Mouse (Mus musculus) MEL (cell line): Measurements from ENCODE around the gene Slf1. TPM values are rescaled to one million over a fixed set of nuclear protein-coding genes. Genes with fewer than 3 reads are reported as not detected.

Experiments
- DNase-seq: peaks from one replicate; pipeline ENCODE4 v3.0.0; 2011; ENCODE audit warnings: low read depth, low spot score
- H3K27ac ChIP-seq: 2 replicates; pipeline ENCODE4 v1.5.1; 2012; ENCODE audit warnings: low read depth, mild to moderate bottlenecking, control low read depth, low read length, moderate library complexity; ENCODE audit not compliant: control insufficient read depth
- H3K27me3 ChIP-seq, 2 experiments: fragments of 150-350 bp in 1 of 2; sonication (generic) in 1 of 2; 2 replicates each; pipeline ENCODE4 v1.6.1; 2012; ENCODE audit warnings: low read length in 2 of 2, mild to moderate bottlenecking in 2 of 2, improper control_type of control experiment in 1 of 2, moderate library complexity in 1 of 2; ENCODE audit not compliant: insufficient read depth in 2 of 2, control insufficient read depth in 1 of 2
- H3K36me3 ChIP-seq, 2 experiments: 2 replicates each; pipeline ENCODE4 v1.6.1; 2012 to 2014; ENCODE audit warnings: low read length in 2 of 2, improper control_type of control experiment in 1 of 2, inconsistent platforms in 1 of 2, mild to moderate bottlenecking in 1 of 2; ENCODE audit not compliant: insufficient read depth in 2 of 2, control insufficient read depth in 1 of 2
- H3K4me1 ChIP-seq, 2 experiments: fragments of 150-350 bp in 1 of 2; sonication (generic) in 1 of 2; 2 replicates each; pipeline ENCODE4 v1.6.1; 2012; ENCODE audit warnings: low read length in 2 of 2, improper control_type of control experiment in 1 of 2, mild to moderate bottlenecking in 1 of 2; ENCODE audit not compliant: insufficient read depth in 2 of 2, control insufficient read depth in 1 of 2
- H3K4me3 ChIP-seq, 2 experiments: fragments of 150-350 bp in 1 of 2; sonication (generic) in 1 of 2; 2 replicates each; pipeline ENCODE4 v1.5.1; 2012; ENCODE audit warnings: low read depth in 2 of 2, low read length in 2 of 2, mild to moderate bottlenecking in 2 of 2, moderate library complexity in 2 of 2, control low read depth in 1 of 2, improper control_type of control experiment in 1 of 2; ENCODE audit not compliant: control insufficient read depth in 1 of 2, insufficient read depth in 1 of 2
- H3K79me2 ChIP-seq: 2 replicates; pipeline ENCODE4 v1.6.1; 2012; ENCODE audit warnings: mild to moderate bottlenecking, low read length, moderate library complexity; ENCODE audit not compliant: control insufficient read depth, poor library complexity, insufficient read depth
- H3K9ac ChIP-seq: 2 replicates; pipeline ENCODE4 v1.6.1; 2012; ENCODE audit warnings: low read depth, mild to moderate bottlenecking, control low read depth, low read length, moderate library complexity; ENCODE audit not compliant: control insufficient read depth, poor library complexity, severe bottlenecking
- H3K9me3 ChIP-seq: fragments of 150-350 bp; sonication (generic); replicated peaks from 2 replicates; pipeline ENCODE4 v1.6.1; 2012; ENCODE audit warnings: mild to moderate bottlenecking, low read length, improper control_type of control experiment, moderate library complexity; ENCODE audit not compliant: insufficient read depth
- BHLHE40 ChIP-seq: IDR thresholded peaks from 2 replicates; pipeline ENCODE4 v1.6.1; 2012; ENCODE audit warnings: low read depth, mild to moderate bottlenecking, inconsistent platforms, low read length, improper control_type of control experiment, borderline replicate concordance
- ELF1 ChIP-seq: IDR thresholded peaks from 2 replicates; pipeline ENCODE4 v1.6.1; 2014; ENCODE audit warnings: low read depth, mild to moderate bottlenecking, inconsistent platforms, low read length, improper control_type of control experiment, moderate library complexity
- EP300 ChIP-seq, 2 experiments: IDR thresholded peaks; 2 replicates each; pipeline ENCODE4 v1.6.1; 2011; ENCODE audit warnings: improper control_type of control experiment in 2 of 2, low read length in 2 of 2, low read depth in 1 of 2, mild to moderate bottlenecking in 1 of 2
- KAT2A ChIP-seq: conservative IDR thresholded peaks from 2 replicates; pipeline ENCODE4 v1.6.1; 2012; ENCODE audit warnings: low read depth, low read length, improper control_type of control experiment, inconsistent platforms
- MAFK ChIP-seq: IDR thresholded peaks from 2 replicates; pipeline ENCODE4 v1.6.1; 2011; ENCODE audit warnings: low read depth, mild to moderate bottlenecking, low read length, improper control_type of control experiment, borderline replicate concordance
- MAX ChIP-seq: IDR thresholded peaks from 2 replicates; pipeline ENCODE4 v1.6.1; 2011; ENCODE audit warnings: low read length, improper control_type of control experiment
- MAZ ChIP-seq: IDR thresholded peaks from 2 replicates; pipeline ENCODE4 v1.6.1; 2012; ENCODE audit warnings: low read depth, mild to moderate bottlenecking, inconsistent platforms, low read length, improper control_type of control experiment
- MXI1 ChIP-seq: IDR thresholded peaks from 2 replicates; pipeline ENCODE4 v1.6.1; 2011; ENCODE audit warnings: mild to moderate bottlenecking, low read depth, low read length, improper control_type of control experiment
- MYB ChIP-seq: IDR thresholded peaks from 2 replicates; pipeline ENCODE4 v1.6.1; 2011; ENCODE audit warnings: mild to moderate bottlenecking, low read depth, low read length, improper control_type of control experiment
- NRF1 ChIP-seq: IDR thresholded peaks from 2 replicates; pipeline ENCODE4 v1.6.1; 2014; ENCODE audit warnings: low read depth, mild to moderate bottlenecking, inconsistent platforms, low read length, improper control_type of control experiment, moderate library complexity; ENCODE audit not compliant: poor library complexity, insufficient read depth, severe bottlenecking
- POLR2AphosphoS5 ChIP-seq: IDR thresholded peaks from 2 replicates; pipeline ENCODE4 v1.6.1; 2012; ENCODE audit warnings: low read depth, borderline replicate concordance, mild to moderate bottlenecking, inconsistent platforms, low read length, moderate library complexity, mixed read lengths
- RAD21 ChIP-seq: IDR thresholded peaks from 2 replicates; pipeline ENCODE4 v1.6.1; 2011; ENCODE audit warnings: mild to moderate bottlenecking, low read depth, low read length, improper control_type of control experiment
- RCOR1 ChIP-seq: IDR thresholded peaks from 2 replicates; pipeline ENCODE4 v1.6.1; 2012; ENCODE audit warnings: low read depth, mild to moderate bottlenecking, inconsistent platforms, low read length, improper control_type of control experiment
- USF1 ChIP-seq: IDR thresholded peaks from 2 replicates; pipeline ENCODE4 v1.6.1; 2014; ENCODE audit warnings: low read depth, mild to moderate bottlenecking, inconsistent platforms, low read length, improper control_type of control experiment, moderate library complexity
- ZMIZ1 ChIP-seq: IDR thresholded peaks from 2 replicates; pipeline ENCODE4 v1.6.1; 2012; ENCODE audit warnings: low read depth, mild to moderate bottlenecking, inconsistent platforms, low read length, improper control_type of control experiment, moderate library complexity
- polyA plus RNA-seq, 2 experiments: library from polyadenylated mRNA; stranded (reverse) in 1 of 2; unstranded in 1 of 2; fragments of >175 nt in 1 of 2; fragments of >200 nt in 1 of 2; gene quantifications; 2 replicates each; pipeline versions ENCODE4 v1.2.1 to v1.2.4; 2012; ENCODE audit warnings: low replicate concordance in 2 of 2, low read depth in 1 of 2; ENCODE audit not compliant: insufficient read length in 2 of 2, insufficient read depth in 1 of 2, missing spikeins in 1 of 2
- total RNA-seq: library from RNA; depleted of rRNA; stranded (reverse); fragments of 300-350 nt; gene quantifications from 2 replicates; pipeline ENCODE4 v1.2.3, GENCODE M21; 2012; rRNA removed

Gene Slf1
- total and polyA plus RNA-seq, 3 experiments = 16.9 to 20.9 TPM; not detected in 1

- Histone ChIP-seq H3K27ac (no peak overlapping the region), H3K4me3 (no peak overlapping the region), H3K4me1 (no peaks in the 10 kb centered on the region), H3K79me2 (no peaks in the 10 kb centered on the region), H3K9ac (no peak overlapping the region), H3K27me3 (no peaks in the 10 kb centered on the region), H3K36me3 (no peaks in the 10 kb centered on the region), H3K9me3 (no peaks in the 10 kb centered on the region)
- no peak for TF ChIP-seq MAZ
- TF ChIP-seq NRF1 = no peak
- TF ChIP-seq POLR2AphosphoS5 = no peak
- no peak for TF ChIP-seq RAD21
- no peak for TF ChIP-seq EP300 (IDR thresholded peaks at IDR 0.05; ENCODE audit: low read depth in 1 of 2, low read length in 2 of 2)
- TF ChIP-seq BHLHE40 = no peak
- no peak for TF ChIP-seq ZMIZ1
- no peak for TF ChIP-seq MAFK
- TF ChIP-seq MXI1 = no peak
- no peak for TF ChIP-seq ELF1
- no peak for TF ChIP-seq KAT2A
- TF ChIP-seq USF1 = no peak
- no peak for TF ChIP-seq RCOR1
- no peak for TF ChIP-seq MYB
- no peak for TF ChIP-seq MAX
- DNase-seq = no peak
Measured at GRCm38 (mm10) chr13:77002628-77003027, 132.6 kb downstream of the Slf1 start.

Other genes with a start within 250 kb of the Slf1 start
- 4.0 TPM in 2 replicates for gene 2210408I21Rik, start 67 bp upstream of the Slf1 start, total RNA-seq
- gene 2210408I21Rik, start 67 bp upstream of the Slf1 start, polyA plus RNA-seq = 1 to 10 TPM in 1 of 2 experiments, not detected in 1; 1.6 TPM